Mouse (Mus musculus) heart, embryonic 11.5 days (tissue): ENCODE measurements around the gene Gm30191. TPM values are rescaled to one million over a fixed set of nuclear protein-coding genes. Genes with fewer than 3 reads are reported as not detected.
"Not testable (repeated sequence)": the region's sequence is repeated elsewhere in the genome, so short reads cannot be mapped to it uniquely, and the experiment has no call there.

ENCODE experiments used
- ATAC-seq: fragments of 200-750 bp; cut with Nextera tagmentation; replicated peaks from 2 replicates; pipeline ENCODE4 v1.8.0; 2017; ENCODE audit warnings: moderate library complexity; ENCODE audit not compliant: insufficient number of reproducible peaks, low FRiP score, low TSS enrichment
- H3K27ac ChIP-seq: fragments of 300-500 bp; sonication (generic); 2 replicates; pipeline ENCODE4 v1.5.1; 2014; ENCODE audit warnings: mild to moderate bottlenecking, low read depth, low read length
- H3K27me3 ChIP-seq: fragments of 300-500 bp; sonication (generic); 2 replicates; pipeline ENCODE4 v1.6.1; 2014; ENCODE audit warnings: mild to moderate bottlenecking, low read length, mixed read lengths; ENCODE audit not compliant: control insufficient read depth, insufficient read depth
- H3K36me3 ChIP-seq: fragments of 300-500 bp; sonication (generic); 2 replicates; pipeline ENCODE4 v1.6.1; 2014; ENCODE audit warnings: mild to moderate bottlenecking, low read length, moderate library complexity, mixed read lengths; ENCODE audit not compliant: control insufficient read depth, insufficient read depth
- H3K4me1 ChIP-seq: fragments of 300-500 bp; sonication (generic); 2 replicates; pipeline ENCODE4 v1.6.1; 2014; ENCODE audit warnings: low read length; ENCODE audit not compliant: control insufficient read depth, insufficient read depth
- H3K4me2 ChIP-seq: fragments of 300-500 bp; sonication (generic); 2 replicates; pipeline ENCODE4 v1.6.1; 2014; ENCODE audit warnings: mild to moderate bottlenecking, moderate library complexity
- H3K4me3 ChIP-seq: fragments of 300-500 bp; sonication (generic); 2 replicates; pipeline ENCODE4 v1.5.1; 2014; ENCODE audit warnings: low read depth, low read length
- H3K9ac ChIP-seq: fragments of 300-500 bp; sonication (generic); 2 replicates; pipeline ENCODE4 v1.6.1; 2014; ENCODE audit warnings: mild to moderate bottlenecking, low read depth, low read length, moderate library complexity
- H3K9me3 ChIP-seq: fragments of 300-500 bp; sonication (generic); replicated peaks from 2 replicates; pipeline ENCODE4 v1.6.1; 2016; ENCODE audit warnings: low read length; ENCODE audit not compliant: control insufficient read depth
- WGBS: fragments of 180-500 bp; shearing (Covaris S2); extraction: QIAGEN DNeasy Blood & Tissue Kit; methylation state at CpG from one replicate; pipeline ENCODE4 v1.1.7; 2014; ENCODE audit not compliant: insufficient replicate concordance; 5-methylcytosine and 5-hydroxymethylcytosine counted together
- polyA plus RNA-seq: library from polyadenylated mRNA; unstranded; fragments of >200 nt; fragmentation: Nextera tagmentation; extraction: Ambion mirVana; gene quantifications from 2 replicates; pipeline ENCODE4 v1.2.1, GENCODE M21; 2014

Gene Gm30191
- polyA plus RNA-seq, 1 experiment from 2014 or later = not detected

GRCm38 (mm10) chr4:134288397-134289256, 41.9 kb downstream of the Gm30191 start:
- peaks cover 35% of the 10 kb centered on the region for H3K4me1 ChIP-seq
- peak overlapping the region; percentile 100 for H3K27ac ChIP-seq
- peak overlapping the region; percentile 98 for H3K9ac ChIP-seq
- no peaks in the 10 kb centered on the region for H3K9me3 ChIP-seq
- H3K36me3 ChIP-seq = peaks cover 4% of the 10 kb centered on the region; the same call in 1 of the 2 replicates
- peak overlapping the region; percentile 72 for H3K4me2 ChIP-seq
- WGBS = 34% methylated on average over 11 of the region's 11 CpGs
- H3K27me3 ChIP-seq = no peaks in the 10 kb centered on the region
- peak overlapping the region; percentile 99 for H3K4me3 ChIP-seq
- ATAC-seq = no peak

GRCm38 (mm10) chr4:134292067-134292466, 45.3 kb downstream of the Gm30191 start:
- H3K4me2 ChIP-seq = no peak overlapping the region
- WGBS = 22% methylated on average over 7 of the region's 7 CpGs

GRCm38 (mm10) chr4:134293061-134293691, 46.4 kb downstream of the Gm30191 start:
- H3K9ac ChIP-seq = peak overlapping the region; percentile 8
- H3K4me3 ChIP-seq = no peak overlapping the region
- H3K27ac ChIP-seq = peak overlapping the region; percentile 91
- H3K36me3 ChIP-seq = no peaks in the 10 kb centered on the region
- 41% methylated on average over 18 of the region's 18 CpGs for WGBS
- H3K9me3 ChIP-seq = no peaks in the 10 kb centered on the region; the same call in 1 of the 2 replicates
- peaks cover 21% of the 10 kb centered on the region for H3K4me1 ChIP-seq
- ATAC-seq = peak; percentile 6; the same call in 1 of the 2 replicates
- peak overlapping the region; percentile 47 for H3K4me2 ChIP-seq
- H3K27me3 ChIP-seq = no peaks in the 10 kb centered on the region

More at GRCm38 (mm10) chr4:134292067-134292466, 45.3 kb downstream of the Gm30191 start:
- H3K27ac ChIP-seq = no peak overlapping the region; the same call in 1 of the 2 replicates
- H3K27me3 ChIP-seq = no peaks in the 10 kb centered on the region
- H3K4me3 ChIP-seq = no peak overlapping the region
- H3K36me3 ChIP-seq = no peaks in the 10 kb centered on the region
- H3K9me3 ChIP-seq = no peaks in the 10 kb centered on the region; the same call in 1 of the 2 replicates
- H3K4me1 ChIP-seq = peaks cover 24% of the 10 kb centered on the region
- ATAC-seq = no peak
- H3K9ac ChIP-seq = no peak overlapping the region

GRCm38 (mm10) chr4:134293692-134294163, 47.0 kb downstream of the Gm30191 start:
- no peaks in the 10 kb centered on the region; the same call in 1 of the 2 replicates for H3K9me3 ChIP-seq
- H3K4me1 ChIP-seq = peaks cover 16% of the 10 kb centered on the region
- peak overlapping the region; percentile 47 for H3K4me2 ChIP-seq
- H3K36me3 ChIP-seq = no peaks in the 10 kb centered on the region
- no peaks in the 10 kb centered on the region for H3K27me3 ChIP-seq
- 0 out of 2 replicates have a peak overlapping the region, but pooled peaks have one; percentile 1 for H3K9ac ChIP-seq
- WGBS = 23% methylated on average over 9 of the region's 9 CpGs
- peak; percentile 67 for ATAC-seq
- H3K4me3 ChIP-seq = no peak overlapping the region
- peak overlapping the region; percentile 91 for H3K27ac ChIP-seq

GRCm38 (mm10) chr4:134296096-134296495, 49.4 kb downstream of the Gm30191 start:
- not testable (repeated sequence) for H3K36me3 ChIP-seq, ATAC-seq, H3K4me3 ChIP-seq, H3K27ac ChIP-seq, H3K4me2 ChIP-seq, H3K9ac ChIP-seq, H3K27me3 ChIP-seq, H3K9me3 ChIP-seq
- H3K4me1 ChIP-seq = peaks cover 32% of the 10 kb centered on the region
- 83% methylated on average over 4 of the region's 4 CpGs for WGBS

GRCm38 (mm10) chr4:134296523-134296922, 49.8 kb downstream of the Gm30191 start:
- 81% methylated on average over 4 of the region's 4 CpGs for WGBS

GRCm38 (mm10) chr4:134297369-134297768, 50.6 kb downstream of the Gm30191 start:
- Histone ChIP-seq H3K9me3 (no peaks in the 10 kb centered on the region; the same call in 1 of the 2 replicates), H3K27ac (no peak overlapping the region), H3K4me2 (no peak overlapping the region), H3K27me3 (no peaks in the 10 kb centered on the region), H3K36me3 (no peaks in the 10 kb centered on the region), H3K4me3 (no peak overlapping the region), H3K9ac (no peak overlapping the region), H3K4me1 (peaks cover 35% of the 10 kb centered on the region)
- ATAC-seq = no peak
- WGBS = 86% methylated on average over 8 of the region's 8 CpGs

More at GRCm38 (mm10) chr4:134296523-134296922, 49.8 kb downstream of the Gm30191 start:
- H3K4me3 ChIP-seq = no peak overlapping the region
- no peaks in the 10 kb centered on the region for H3K27me3 ChIP-seq
- H3K4me2 ChIP-seq = no peak overlapping the region
- ATAC-seq = no peak
- H3K36me3 ChIP-seq = no peaks in the 10 kb centered on the region
- peaks cover 32% of the 10 kb centered on the region for H3K4me1 ChIP-seq
- H3K9me3 ChIP-seq = no peaks in the 10 kb centered on the region; the same call in 1 of the 2 replicates
- H3K9ac ChIP-seq = no peak overlapping the region
- no peak overlapping the region for H3K27ac ChIP-seq

- H3K4me2 ChIP-seq = peak overlapping the region; percentile 30
- peaks cover 24% of the 10 kb centered on the region for H3K4me1 ChIP-seq
- H3K9me3 ChIP-seq = no peaks in the 10 kb centered on the region; the same call in 1 of the 2 replicates
- H3K9ac ChIP-seq = no peak overlapping the region
- H3K27me3 ChIP-seq = no peaks in the 10 kb centered on the region
- no peak for ATAC-seq
- no peaks in the 10 kb centered on the region for H3K36me3 ChIP-seq
- 62% methylated on average over 19 of the region's 19 CpGs for WGBS
- H3K27ac ChIP-seq = peak overlapping the region; percentile 75
- H3K4me3 ChIP-seq = peak overlapping the region; percentile 10; the same call in 1 of the 2 replicates
Measured at GRCm38 (mm10) chr4:134298626-134299497, 52.1 kb downstream of the Gm30191 start.
